Mouse (Mus musculus) C2C12 (cell line): ENCODE data around the gene Rasgef1a.

Experiments used
- CTCF ChIP-seq: IDR thresholded peaks from one replicate; pipeline ENCODE4 v1.5.1; 2011; ENCODE audit not compliant: control insufficient read depth, insufficient read depth, insufficient read length
- MYOG ChIP-seq: IDR thresholded peaks from one replicate; pipeline ENCODE4 v1.6.1; 2011; ENCODE audit not compliant: control insufficient read depth, insufficient read length; ENCODE audit errors: extremely low read depth
- USF1 ChIP-seq: IDR thresholded peaks from one replicate; pipeline ENCODE4 v1.6.1; 2011; ENCODE audit warnings: low read depth, mild to moderate bottlenecking, control low read depth, moderate library complexity

- TF ChIP-seq CTCF (no peak), MYOG (no peak), USF1 (no peak)
These were observed 127.8 kb downstream of the Rasgef1a start, which contains the start of gene Csgalnact2 for GRCm38 (mm10) chr6:118138731-118139709.
